ENCODE assay signal across 17 mouse cellular contexts in the genomic region with DNA sequence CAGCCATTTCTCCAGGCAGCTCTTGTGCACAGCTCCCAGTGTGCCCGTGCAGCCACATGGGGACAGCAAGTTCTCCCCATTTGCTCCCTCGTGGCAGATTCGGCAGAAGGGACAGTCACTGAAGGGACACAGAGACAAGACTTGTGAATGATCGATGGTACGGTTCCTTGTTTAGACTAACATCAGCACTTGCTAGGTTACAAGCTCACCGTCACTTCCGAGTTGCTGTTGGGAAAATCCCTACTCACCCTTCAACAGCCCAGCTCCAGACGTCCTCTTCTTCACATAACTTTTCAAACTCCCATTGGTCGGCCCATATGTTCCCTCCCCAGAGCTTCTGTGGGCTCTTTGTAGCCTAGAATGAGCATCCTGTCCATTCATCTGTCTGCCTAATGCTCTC.
"Had no signal": no experiment of that assay in that cellular context is flagged by ENCODE, and none has a peak within 500 bp of the region (broad histone marks: within the 10 kb centered on the region; RNA-seq: fewer than 3 reads in every experiment).

No protein-coding gene starts in this region.

- H3K4me2 ChIP-seq: neural tube, embryonic 12.5 days; neural tube, embryonic 13.5 days; neural tube, embryonic 15.5 days; stomach, embryonic 15.5 days had no signal

- DNase-seq: retina, postnatal 1 day; right cerebral cortex, adult 18-20 months; right cerebral cortex, postnatal 14 days; right cerebral cortex, postnatal 25 days; right cerebral cortex, postnatal 4 days; spleen, adult 18-20 months; thymus, adult 18-20 months; thymus, adult 2 months; thymus, postnatal 14 days; thymus, postnatal 25 days; thymus, postnatal 36 days; thymus, postnatal 4 days had no signal

- H3K4me1 ChIP-seq: neural tube, embryonic 12.5 days; neural tube, embryonic 13.5 days; neural tube, embryonic 15.5 days; stomach, embryonic 15.5 days had no signal

- H3K9me3 ChIP-seq: neural tube, embryonic 12.5 days; neural tube, embryonic 13.5 days; neural tube, embryonic 15.5 days; stomach, embryonic 15.5 days had no signal

- H3K4me3 ChIP-seq: neural tube, embryonic 12.5 days; neural tube, embryonic 13.5 days; neural tube, embryonic 15.5 days; stomach, embryonic 15.5 days had no signal

- H3K27me3 ChIP-seq: neural tube, embryonic 12.5 days; neural tube, embryonic 13.5 days; neural tube, embryonic 15.5 days; stomach, embryonic 15.5 days had no signal

- H3K9ac ChIP-seq: neural tube, embryonic 12.5 days; neural tube, embryonic 13.5 days; neural tube, embryonic 15.5 days; stomach, embryonic 15.5 days had no signal

- H3K27ac ChIP-seq: neural tube, embryonic 12.5 days; neural tube, embryonic 13.5 days; neural tube, embryonic 15.5 days; stomach, embryonic 15.5 days; stomach, postnatal 0 days had no signal
